ENCODE assay signal across 8 mouse cellular contexts in genomic region chr9:56928041-56928811, GRCm38 (mm10). TPM values are rescaled to one million over a fixed set of nuclear protein-coding genes. Genes with fewer than 3 reads are reported as not detected.
DNase-seq lines count a peak whose midpoint lies in the region; ATAC-seq and TF ChIP-seq lines count a peak whose summit lies in the region.

Gene Snx33, minus strand, starts transcription at chr9:56928371.

- peak; percentile 73 for ATAC-seq in erythroid progenitor cell, adult 5-6 weeks (replicated peaks; ENCODE audit: low FRiP score, poor library complexity, severe bottlenecking)
- peak; percentile 79 for ATAC-seq in heart, embryonic 12.5 days (ENCODE audit: insufficient number of reproducible peaks, low FRiP score)
- ATAC-seq in kidney, postnatal 0 days (replicated peaks; ENCODE audit: low FRiP score, low read depth): peak; percentile 83
- ATAC-seq in liver, embryonic 11.5 days (replicated peaks; ENCODE audit: low FRiP score): peak; percentile 79

- under 1% methylated on average over 49 of the region's 50 CpGs for WGBS in heart, embryonic 12.5 days
- under 1% methylated on average over 50 of the region's 50 CpGs for WGBS in kidney, postnatal 0 days
- WGBS in liver, embryonic 11.5 days: under 1% methylated on average over 50 of the region's 50 CpGs

- H3ac ChIP-seq in C2C12 (ENCODE audit: control insufficient read depth, insufficient read length, low read depth) (peak within 1 kb of the TSS; percentile 82), myocyte (ENCODE audit: control insufficient read depth, insufficient read length) (peak within 1 kb of the TSS; percentile 37)

- TF ChIP-seq CTCF in C2C12 (IDR thresholded peaks at IDR 0.05; ENCODE audit: control insufficient read depth, insufficient read depth, insufficient read length): peak; percentile 36
- peak; percentile 61 for TF ChIP-seq CTCF in brain, embryonic 14.5 days (IDR thresholded peaks at IDR 0.05; ENCODE audit: borderline replicate concordance, extremely low read depth, insufficient read depth, insufficient read length)
- TF ChIP-seq CTCF in kidney, postnatal 0 days (IDR thresholded peaks at IDR 0.05; ENCODE audit: low read depth): peak; percentile 77

- no peaks in the 10 kb centered on the region for H3K36me3 ChIP-seq in C2C12 (ENCODE audit: control insufficient read depth, insufficient read depth)
- H3K36me3 ChIP-seq in heart, embryonic 12.5 days: peaks cover 5% of the 10 kb centered on the region; the same call in 1 of the 2 replicates
- no peaks in the 10 kb centered on the region for H3K36me3 ChIP-seq in kidney, postnatal 0 days (ENCODE audit: insufficient read depth, low read length)
- H3K36me3 ChIP-seq in liver, embryonic 11.5 days (ENCODE audit: control insufficient read depth, insufficient read depth, low read length): no peaks in the 10 kb centered on the region
- H3K36me3 ChIP-seq in myocyte (ENCODE audit: control insufficient read depth, insufficient read depth): no peaks in the 10 kb centered on the region

- peaks cover 42% of the 10 kb centered on the region for H3K4me1 ChIP-seq in heart, embryonic 12.5 days (replicated peaks)
- peaks cover 37% of the 10 kb centered on the region for H3K4me1 ChIP-seq in kidney, postnatal 0 days (replicated peaks; ENCODE audit: insufficient read depth, low read length)
- H3K4me1 ChIP-seq in liver, embryonic 11.5 days (replicated peaks; ENCODE audit: control insufficient read depth, insufficient read depth, low read length): peaks cover 22% of the 10 kb centered on the region

- H3K27me3 ChIP-seq in C2C12 (ENCODE audit: control insufficient read depth, insufficient read depth, insufficient read length) (no peaks in the 10 kb centered on the region), myocyte (ENCODE audit: control insufficient read depth, insufficient read depth, insufficient read length) (no peaks in the 10 kb centered on the region)
- no peaks in the 10 kb centered on the region for H3K27me3 ChIP-seq in heart, embryonic 12.5 days (replicated peaks)
- no peaks in the 10 kb centered on the region for H3K27me3 ChIP-seq in kidney, postnatal 0 days (ENCODE audit: insufficient read depth, low read length)
- H3K27me3 ChIP-seq in liver, embryonic 11.5 days (replicated peaks; ENCODE audit: control insufficient read depth, insufficient read depth, low read length): no peaks in the 10 kb centered on the region

- H3K79me2 ChIP-seq in C2C12 (ENCODE audit: control insufficient read depth, insufficient read depth): peaks cover 40% of the 10 kb centered on the region
- H3K79me2 ChIP-seq in myocyte (ENCODE audit: control insufficient read depth, insufficient read depth): peaks cover 39% of the 10 kb centered on the region

- H3K4me3 ChIP-seq in C2C12 (ENCODE audit: insufficient read depth, poor library complexity, severe bottlenecking) (peak within 1 kb of the TSS; percentile 49), myocyte (peak within 1 kb of the TSS; percentile 95)
- peak within 1 kb of the TSS; percentile 63 for H3K4me3 ChIP-seq in heart, embryonic 12.5 days
- H3K4me3 ChIP-seq in kidney, postnatal 0 days (replicated peaks; ENCODE audit: low read depth, low read length): peak within 1 kb of the TSS; percentile 59
- H3K4me3 ChIP-seq in liver, embryonic 11.5 days (ENCODE audit: low read depth, low read length): peak within 1 kb of the TSS; percentile 75

- TF ChIP-seq POLR2A in brain, embryonic 14.5 days (IDR thresholded peaks at IDR 0.05; ENCODE audit: borderline replicate concordance, extremely low read depth, insufficient read depth, insufficient read length, poor library complexity, severe bottlenecking): peak; percentile 42; the same call in 1 of the 2 replicates
- TF ChIP-seq POLR2A in myocyte (IDR thresholded peaks at IDR 0.05; ENCODE audit: insufficient read length, low read depth): peak; percentile 62

- peak; percentile 93 for DNase-seq in brain, embryonic 14.5 days (ENCODE audit: low read depth)
- peak; percentile 95 for DNase-seq in kidney, postnatal 0 days (ENCODE audit: low spot score)
- peak; percentile 92 for DNase-seq in liver, embryonic 11.5 days (ENCODE audit: low spot score)
- peak; percentile 78 to 92 for DNase-seq in spleen, postnatal 4 days (ENCODE audit: low spot score in 2 of 2)

- no peaks in the 10 kb centered on the region for H3K79me3 ChIP-seq in C2C12 (ENCODE audit: low read depth)

- peak within 1 kb of the TSS; percentile 80 for H3K4me2 ChIP-seq in heart, embryonic 12.5 days
- H3K4me2 ChIP-seq in kidney, postnatal 0 days (ENCODE audit: low read length): peak within 1 kb of the TSS; percentile 94
- peak within 1 kb of the TSS; percentile 83 for H3K4me2 ChIP-seq in liver, embryonic 11.5 days
- peak within 1 kb of the TSS; percentile 99 for H3K4me2 ChIP-seq in myocyte (ENCODE audit: low read depth)

- no peaks in the 10 kb centered on the region for H3K9me3 ChIP-seq in heart, embryonic 12.5 days (replicated peaks)
- no peaks in the 10 kb centered on the region for H3K9me3 ChIP-seq in kidney, postnatal 0 days (replicated peaks; ENCODE audit: low read length)
- H3K9me3 ChIP-seq in liver, embryonic 11.5 days (ENCODE audit: control insufficient read depth, low read length): no peaks in the 10 kb centered on the region

- H3K27ac ChIP-seq in heart, embryonic 12.5 days (ENCODE audit: poor library complexity, severe bottlenecking): peak within 1 kb of the TSS; percentile 93
- peak within 1 kb of the TSS; percentile 95 for H3K27ac ChIP-seq in kidney, postnatal 0 days
- H3K27ac ChIP-seq in liver, embryonic 11.5 days (ENCODE audit: low read depth, low read length): peak within 1 kb of the TSS; percentile 80

- peak within 1 kb of the TSS; percentile 85 for H3K9ac ChIP-seq in heart, embryonic 12.5 days
- H3K9ac ChIP-seq in kidney, postnatal 0 days (ENCODE audit: low read depth, low read length): peak within 1 kb of the TSS; percentile 79
- H3K9ac ChIP-seq in liver, embryonic 11.5 days (ENCODE audit: low read depth, low read length): peak within 1 kb of the TSS; percentile 80

TF ChIP-seq in C2C12, 6 proteins besides CTCF, POLR2A, EP300 and RAD21:
- TF ChIP-seq CEBPB (IDR thresholded peaks at IDR 0.05; ENCODE audit: low read depth): peak; percentile 42
- TF ChIP-seq USF1 (IDR thresholded peaks at IDR 0.05; ENCODE audit: low read depth): no peak
- no peak for TF ChIP-seq FOSL1 (IDR thresholded peaks at IDR 0.05; ENCODE audit: insufficient read depth, low read length, poor library complexity, severe bottlenecking)
- no peak for TF ChIP-seq MAX (IDR thresholded peaks at IDR 0.05)
TF ChIP-seq in C2C12: peak in this region for 1.

TF ChIP-seq in myocyte, 11 proteins besides CTCF, POLR2A, EP300 and RAD21:
- TF ChIP-seq SRF (IDR thresholded peaks at IDR 0.05; ENCODE audit: control insufficient read depth, insufficient read length, low read depth) (no peak), MAX (IDR thresholded peaks at IDR 0.05; ENCODE audit: low read depth) (no peak), POLR2AphosphoS2 (IDR thresholded peaks at IDR 0.05; ENCODE audit: insufficient read length, low read depth) (peak; percentile 60), E2F4 (IDR thresholded peaks at IDR 0.05; ENCODE audit: insufficient read depth) (no peak), MYOG (IDR thresholded peaks at IDR 0.05; ENCODE audit: control insufficient read depth in 1 of 3, insufficient read depth in 1 of 3, insufficient read length in 2 of 3, low read depth in 2 of 3) (no peak), TCF3 (IDR thresholded peaks at IDR 0.05; ENCODE audit: insufficient read length, low read depth) (no peak), CEBPB (IDR thresholded peaks at IDR 0.05; ENCODE audit: insufficient read depth, poor library complexity, severe bottlenecking) (peak; percentile 86), REST (IDR thresholded peaks at IDR 0.05; ENCODE audit: insufficient read depth, insufficient read length) (no peak)

RNA-seq across cellular contexts. Expression of gene Snx33, which starts in this region (rescaled TPM):
- polyA plus RNA-seq in C2C12 (2012; fragmentation: generic; extraction: Trizol): 5.7 TPM
- polyA plus RNA-seq in brain, embryonic 14.5 days (2012; rRNA removed): 3.0 and 4.0 TPM in 2 replicates
- 0.36 and 2.9 TPM in 2 replicates for total RNA-seq in erythroid progenitor cell, adult 5-6 weeks (2015; ENCODE audit: low replicate concordance)
- total RNA-seq in erythroid progenitor cell, adult 5-6 weeks (2017; ENCODE audit: low replicate concordance): 0.61 and 0.90 TPM in 2 replicates
- polyA plus RNA-seq in heart, embryonic 12.5 days (2016; fragmentation: Nextera tagmentation; extraction: Ambion mirVana): 10.2 and 10.5 TPM in 2 replicates
- polyA plus RNA-seq in kidney, postnatal 0 days (2015; fragmentation: Nextera tagmentation; extraction: Ambion mirVana): 8.4 and 8.5 TPM in 2 replicates
- polyA plus RNA-seq in liver, embryonic 11.5 days (2014; fragmentation: Nextera tagmentation; extraction: Ambion mirVana): 3.8 and 3.9 TPM in 2 replicates
- 9.4 TPM for polyA plus RNA-seq in myocyte (2012; fragmentation: generic; extraction: Trizol)

Comparison
In these comparisons a context has a peak if more than half of its experiments do, and no peak if none do; other contexts are left out.
1. Peak in every context shown above with its lines: DNase-seq, ATAC-seq, H3K4me3 ChIP-seq and H3K27ac ChIP-seq.